Mouse (Mus musculus): Measurements from ENCODE around the gene Eif2ak3.

DNA sequence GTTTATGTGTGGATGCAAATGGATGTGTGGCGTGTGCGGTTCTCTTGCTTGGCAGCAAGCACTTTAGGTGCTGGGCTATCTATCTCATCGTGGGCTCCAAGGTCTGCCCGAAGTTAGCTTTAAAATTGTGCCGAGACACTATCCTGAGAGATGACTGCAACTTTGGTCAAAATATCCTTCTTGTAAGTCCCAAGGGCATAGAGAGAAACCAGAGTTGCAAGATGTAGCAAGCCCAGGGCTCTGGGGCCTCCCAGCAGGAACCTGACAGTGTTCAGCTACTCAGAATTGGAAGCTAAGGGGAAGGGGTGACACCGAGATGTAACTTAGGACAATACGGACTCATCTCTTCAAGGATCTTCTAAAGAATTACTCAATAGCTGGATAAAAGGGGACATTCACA, 65.3 kb downstream of the Eif2ak3 start:
- TF ChIP-seq POLR2A (IDR thresholded peaks at IDR 0.05; ENCODE audit: control insufficient read depth, extremely low read depth, insufficient read depth, low read length, poor library complexity): no peak
- TF ChIP-seq CTCF (IDR thresholded peaks at IDR 0.05; ENCODE audit: borderline replicate concordance, control insufficient read depth, extremely low read depth, insufficient read depth, low read length, poor library complexity): no peak

Data from thymus, adult 2 months (tissue).